23 mouse cellular contexts compared by ENCODE assay signal in the genomic region with DNA sequence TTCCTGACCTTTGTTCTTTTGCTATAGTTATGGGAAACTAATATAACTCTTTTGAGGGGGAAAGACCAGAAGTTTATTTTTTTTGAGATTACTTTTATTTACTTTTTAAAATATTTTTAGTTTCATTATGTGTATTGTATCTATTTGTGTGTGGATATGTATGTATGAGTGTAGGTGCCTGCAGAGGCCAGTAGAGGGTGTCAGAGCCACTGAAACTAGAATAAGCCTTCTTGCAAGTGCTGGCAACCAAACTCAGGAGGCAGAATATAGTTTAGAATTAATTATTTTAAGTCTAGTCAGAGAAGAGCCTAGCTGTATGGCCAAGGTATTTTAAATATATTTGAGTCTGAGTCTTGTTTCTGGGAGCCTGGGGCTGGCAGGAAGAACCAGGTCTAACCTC. TPM values are rescaled to one million over a fixed set of nuclear protein-coding genes. Genes with fewer than 3 reads are reported as not detected.
"Had no signal": no experiment of that assay in that cellular context is flagged by ENCODE, and none has a peak within 500 bp of the region (broad histone marks: within the 10 kb centered on the region; RNA-seq: fewer than 3 reads in every experiment).

No protein-coding gene starts in this region.

- H3K9ac ChIP-seq: limb, embryonic 13.5 days; liver, embryonic 14.5 days; neural tube, embryonic 13.5 days had no signal

- H3K36me3 ChIP-seq: limb, embryonic 13.5 days; midbrain, embryonic 10.5 days; neural tube, embryonic 13.5 days had no signal

- H3K27me3 ChIP-seq: limb, embryonic 13.5 days; neural tube, embryonic 13.5 days had no signal

- H3K4me3 ChIP-seq: limb, embryonic 13.5 days; midbrain, embryonic 10.5 days; neural tube, embryonic 13.5 days had no signal

- H3K4me2 ChIP-seq: limb, embryonic 13.5 days; neural tube, embryonic 13.5 days had no signal

- ATAC-seq: midbrain, embryonic 16.5 days had no signal

- H3K4me1 ChIP-seq: limb, embryonic 13.5 days; midbrain, embryonic 10.5 days; neural tube, embryonic 13.5 days had no signal

- H3K9me3 ChIP-seq: limb, embryonic 13.5 days; midbrain, embryonic 10.5 days; neural tube, embryonic 13.5 days had no signal

- DNase-seq: kidney, adult 2 months; kidney, postnatal 10 days; kidney, postnatal 4 days; left cerebral cortex, postnatal 4 days; lung, adult 2 months; lung, postnatal 10 days; lung, postnatal 4 days; retina, postnatal 1 day; right cerebral cortex, postnatal 4 days; spleen, adult 18-20 months; thymus, postnatal 4 days had no signal

- H3K27ac ChIP-seq: limb, embryonic 13.5 days; liver, embryonic 14.5 days; midbrain, embryonic 10.5 days; neural tube, embryonic 13.5 days had no signal

RNA-seq across cellular contexts. Expression of a gene that starts 2.8 kb away (rescaled TPM):
- total RNA-seq: left cerebral cortex, adult 18-20 months; left cerebral cortex, postnatal 10 days; left cerebral cortex, postnatal 4 days; liver, adult 2 months; megakaryocyte, adult 5-6 weeks had no signal
- polyA plus RNA-seq: intestine, embryonic 14.5 days; kidney, adult 2 months; limb, embryonic 13.5 days; liver, adult 2 months; liver, embryonic 14.5 days; midbrain, embryonic 10.5 days; midbrain, embryonic 16.5 days; neural tube, embryonic 13.5 days; stomach, embryonic 14.5 days; testis, adult 2 months had no signal

RNA-seq across cellular contexts. Expression of a gene that starts 4.9 kb away (rescaled TPM):
- total RNA-seq: left cerebral cortex, adult 18-20 months; left cerebral cortex, postnatal 10 days; left cerebral cortex, postnatal 4 days; liver, adult 2 months; megakaryocyte, adult 5-6 weeks had no signal
- polyA plus RNA-seq: intestine, embryonic 14.5 days; kidney, adult 2 months; limb, embryonic 13.5 days; liver, adult 2 months; liver, embryonic 14.5 days; lung, adult 2 months; midbrain, embryonic 10.5 days; midbrain, embryonic 16.5 days; neural tube, embryonic 13.5 days; stomach, embryonic 14.5 days; testis, adult 2 months had no signal

RNA-seq across cellular contexts. Expression of a gene that starts 8.8 kb away (rescaled TPM):
- total RNA-seq: left cerebral cortex, adult 18-20 months; left cerebral cortex, postnatal 10 days; left cerebral cortex, postnatal 4 days; liver, adult 2 months; megakaryocyte, adult 5-6 weeks had no signal
- polyA plus RNA-seq: intestine, embryonic 14.5 days; kidney, adult 2 months; limb, embryonic 13.5 days; liver, adult 2 months; liver, embryonic 14.5 days; midbrain, embryonic 10.5 days; midbrain, embryonic 16.5 days; neural tube, embryonic 13.5 days; stomach, embryonic 14.5 days; testis, adult 2 months had no signal

RNA-seq across cellular contexts. Expression of a gene that starts 11.4 kb away (rescaled TPM):
- total RNA-seq: left cerebral cortex, adult 18-20 months; left cerebral cortex, postnatal 10 days; left cerebral cortex, postnatal 4 days; liver, adult 2 months; megakaryocyte, adult 5-6 weeks had no signal
- polyA plus RNA-seq: intestine, embryonic 14.5 days; kidney, adult 2 months; limb, embryonic 13.5 days; liver, adult 2 months; liver, embryonic 14.5 days; lung, adult 2 months; midbrain, embryonic 10.5 days; midbrain, embryonic 16.5 days; neural tube, embryonic 13.5 days; stomach, embryonic 14.5 days; testis, adult 2 months had no signal

RNA-seq across cellular contexts. Expression of a gene that starts 18.5 kb away (rescaled TPM):
- total RNA-seq: left cerebral cortex, adult 18-20 months; left cerebral cortex, postnatal 10 days; left cerebral cortex, postnatal 4 days; liver, adult 2 months; megakaryocyte, adult 5-6 weeks had no signal
- polyA plus RNA-seq: intestine, embryonic 14.5 days; kidney, adult 2 months; limb, embryonic 13.5 days; liver, adult 2 months; liver, embryonic 14.5 days; lung, adult 2 months; midbrain, embryonic 10.5 days; midbrain, embryonic 16.5 days; neural tube, embryonic 13.5 days; stomach, embryonic 14.5 days had no signal
